Mouse (Mus musculus): ENCODE data around the gene Olfr1508.

- TF ChIP-seq CTCF (IDR thresholded peaks at IDR 0.05; ENCODE audit: control insufficient read depth, insufficient read depth, low read length) (no peak), POLR2A (IDR thresholded peaks at IDR 0.05; ENCODE audit: borderline replicate concordance, control insufficient read depth, low read depth, low read length) (no peak)
Observed at GRCm38 (mm10) chr14:52414273-52414672, 53.0 kb downstream of the Olfr1508 start, which contains the start of gene Olfr1510.
